Mouse (Mus musculus) G1E (cell line): ENCODE measurements at regions not wholly inside any gene's neighbourhood (a gene's known extent, or its start where the extent isn't known, plus 50 kb on each side); places are given as distances from the start of the nearest gene placed in this dataset.

Experiments used
- CTCF ChIP-seq: IDR thresholded peaks from 2 replicates; pipeline ENCODE4 v1.5.1; 2012; ENCODE audit warnings: low read depth, low read length, inconsistent platforms, mixed read lengths
- GATA1 ChIP-seq: IDR thresholded peaks from 2 replicates; pipeline ENCODE4 v1.6.1; 2012; ENCODE audit warnings: borderline replicate concordance, low read length, inconsistent platforms, mixed read lengths
- TAL1 ChIP-seq: conservative IDR thresholded peaks from 2 replicates; pipeline ENCODE4 v1.6.1; 2012; ENCODE audit warnings: low read depth, low read length, inconsistent platforms, mixed read lengths

DNA sequence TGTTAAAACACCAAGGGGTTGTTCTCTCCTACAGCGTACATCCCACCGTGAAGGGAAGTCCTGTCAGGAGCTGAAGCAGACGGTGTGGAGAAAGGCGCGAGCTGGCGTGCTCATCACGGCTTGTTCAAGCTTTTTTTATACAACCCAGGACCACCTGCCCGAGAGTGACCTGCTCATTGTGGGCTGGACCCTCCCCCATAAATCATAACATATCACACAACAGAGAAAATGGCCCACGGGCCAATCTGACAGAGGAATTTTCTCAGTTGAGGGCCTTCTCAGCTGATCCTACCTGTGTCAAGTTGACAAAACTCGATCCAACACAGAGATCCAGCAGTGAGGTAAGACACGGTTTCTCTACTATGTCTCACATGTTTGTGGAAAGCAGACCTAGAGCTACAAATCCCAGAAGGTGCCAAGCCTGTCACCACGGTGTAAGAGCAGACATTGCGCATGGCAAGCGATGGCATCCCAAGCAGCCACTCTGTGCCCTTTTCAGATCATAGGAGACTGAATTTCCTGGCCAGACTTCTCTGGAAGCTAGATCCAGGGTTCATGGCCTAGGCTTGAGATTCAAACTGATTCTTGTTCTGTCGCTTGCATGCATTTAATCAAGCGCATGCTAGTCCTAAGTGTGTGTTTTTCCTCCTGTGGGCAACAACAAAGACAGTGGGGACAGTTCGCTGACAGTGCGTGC lies 64.6 kb upstream of the 1700021F07Rik start:
- TF ChIP-seq CTCF (no peak), TAL1 (no peak), GATA1 (no peak)
